In genomic region chr11:30663001-30663400, GRCm38 (mm10) we compare ENCODE assay signal across 29 mouse cellular contexts. TPM values are rescaled to one million over a fixed set of nuclear protein-coding genes. Genes with fewer than 3 reads are reported as not detected.
A peak's percentile ranks its signal among the peaks of the same experiment; 100 is the strongest.
DNase-seq lines count a peak whose midpoint lies in the region; ATAC-seq and TF ChIP-seq lines count a peak whose summit lies in the region.
"Had no signal": no experiment of that assay in that cellular context is flagged by ENCODE, and none has a peak within 500 bp of the region (broad histone marks: within the 10 kb centered on the region; RNA-seq: fewer than 3 reads in every experiment).

No protein-coding gene starts in this region.

- peak overlapping the region; percentile 47; the same call in 1 of the 2 replicates for H3K27ac ChIP-seq in kidney, postnatal 0 days
- no peak overlapping the region for H3K27ac ChIP-seq in hindbrain, embryonic 13.5 days
- H3K27ac ChIP-seq in forebrain, postnatal 0 days (ENCODE audit: low read depth, low read length) = no peak overlapping the region
- H3K27ac ChIP-seq: embryonic facial prominence, embryonic 13.5 days; forebrain, embryonic 10.5 days; hindbrain, embryonic 10.5 days; layer of hippocampus, adult 2 months; liver, embryonic 14.5 days; midbrain, embryonic 15.5 days; neural tube, embryonic 15.5 days; stomach, embryonic 15.5 days had no signal

- WGBS in kidney, postnatal 0 days = 65% methylated on average over 3 of the region's 3 CpGs
- 92% methylated on average over 3 of the region's 3 CpGs for WGBS in hindbrain, embryonic 13.5 days
- 85% methylated on average over 3 of the region's 3 CpGs for WGBS in forebrain, postnatal 0 days

- H3K4me1 ChIP-seq in kidney, postnatal 0 days (replicated peaks; ENCODE audit: insufficient read depth, low read length) = no peaks in the 10 kb centered on the region
- H3K4me1 ChIP-seq in hindbrain, embryonic 13.5 days (replicated peaks) = no peaks in the 10 kb centered on the region
- H3K4me1 ChIP-seq in forebrain, postnatal 0 days (ENCODE audit: insufficient read depth) = no peaks in the 10 kb centered on the region
- H3K4me1 ChIP-seq: embryonic facial prominence, embryonic 13.5 days; forebrain, embryonic 10.5 days; hindbrain, embryonic 10.5 days; midbrain, embryonic 15.5 days; neural tube, embryonic 15.5 days; stomach, embryonic 15.5 days had no signal

- no peaks in the 10 kb centered on the region for H3K9me3 ChIP-seq in kidney, postnatal 0 days (replicated peaks; ENCODE audit: low read length)
- H3K9me3 ChIP-seq in hindbrain, embryonic 13.5 days = peaks cover 4% of the 10 kb centered on the region; the same call in 1 of the 2 replicates
- H3K9me3 ChIP-seq in forebrain, postnatal 0 days (ENCODE audit: low read length) = no peaks in the 10 kb centered on the region
- H3K9me3 ChIP-seq: embryonic facial prominence, embryonic 13.5 days; forebrain, embryonic 10.5 days; hindbrain, embryonic 10.5 days; midbrain, embryonic 15.5 days; neural tube, embryonic 15.5 days; stomach, embryonic 15.5 days had no signal

- DNase-seq in MN1 (ENCODE audit: low spot score) = peak; percentile 3
- peak; percentile 1 for DNase-seq in adipocyte (ENCODE audit: low spot score)
- DNase-seq in kidney, postnatal 0 days (ENCODE audit: low spot score) = peak; percentile 11
- DNase-seq in kidney, postnatal 4 days = peak; percentile 4 to 38
- DNase-seq in forebrain, postnatal 0 days = no peak
- no peak for DNase-seq in frontal cortex, postnatal 25 days (ENCODE audit: low spot score in 2 of 2)
- DNase-seq: adrenal gland, postnatal 14 days; B cell, adult 2 months; cerebellum, adult 11-12 months; cerebellum, adult 9-11 months; gastrocnemius, postnatal 14 days; heart, postnatal 14 days; liver; lung, embryonic 14.5 days; lung, postnatal 14 days; retina, postnatal 1 day; right cerebral cortex, postnatal 14 days had no signal

- H3K9ac ChIP-seq in kidney, postnatal 0 days (ENCODE audit: low read depth, low read length) = no peak overlapping the region
- H3K9ac ChIP-seq in hindbrain, embryonic 13.5 days = no peak overlapping the region
- no peak overlapping the region for H3K9ac ChIP-seq in forebrain, postnatal 0 days
- H3K9ac ChIP-seq: embryonic facial prominence, embryonic 13.5 days; liver, embryonic 14.5 days; lung, embryonic 14.5 days; midbrain, embryonic 15.5 days; neural tube, embryonic 15.5 days; stomach, embryonic 15.5 days had no signal

- peak; percentile 97 for ATAC-seq in kidney, postnatal 0 days (replicated peaks; ENCODE audit: low FRiP score, low read depth)
- no peak for ATAC-seq in hindbrain, embryonic 13.5 days (ENCODE audit: low FRiP score)
- ATAC-seq in forebrain, postnatal 0 days = no peak
- ATAC-seq: forebrain, embryonic 16.5 days; hindbrain, embryonic 16.5 days; midbrain, embryonic 15.5 days; Patski had no signal

- no peak overlapping the region for H3K4me2 ChIP-seq in kidney, postnatal 0 days (ENCODE audit: low read length)
- no peak overlapping the region for H3K4me2 ChIP-seq in hindbrain, embryonic 13.5 days
- H3K4me2 ChIP-seq in forebrain, postnatal 0 days (ENCODE audit: low read depth) = no peak overlapping the region
- H3K4me2 ChIP-seq: embryonic facial prominence, embryonic 13.5 days; lung, embryonic 14.5 days; midbrain, embryonic 15.5 days; neural tube, embryonic 15.5 days; stomach, embryonic 15.5 days had no signal

- no peaks in the 10 kb centered on the region for H3K36me3 ChIP-seq in kidney, postnatal 0 days (ENCODE audit: insufficient read depth, low read length)
- H3K36me3 ChIP-seq in hindbrain, embryonic 13.5 days = no peaks in the 10 kb centered on the region
- H3K36me3 ChIP-seq in forebrain, postnatal 0 days (ENCODE audit: insufficient read depth) = no peaks in the 10 kb centered on the region
- H3K36me3 ChIP-seq: embryonic facial prominence, embryonic 13.5 days; forebrain, embryonic 10.5 days; hindbrain, embryonic 10.5 days; midbrain, embryonic 15.5 days; neural tube, embryonic 15.5 days; stomach, embryonic 15.5 days had no signal

- H3K4me3 ChIP-seq in kidney, postnatal 0 days (replicated peaks; ENCODE audit: low read depth, low read length) = no peak overlapping the region
- H3K4me3 ChIP-seq in hindbrain, embryonic 13.5 days = no peak overlapping the region
- no peak overlapping the region for H3K4me3 ChIP-seq in forebrain, postnatal 0 days (ENCODE audit: low read depth, low read length)
- H3K4me3 ChIP-seq: embryonic facial prominence, embryonic 13.5 days; forebrain, embryonic 10.5 days; hindbrain, embryonic 10.5 days; layer of hippocampus, adult 2 months; midbrain, embryonic 15.5 days; neural tube, embryonic 15.5 days; stomach, embryonic 15.5 days had no signal

- H3K27me3 ChIP-seq in kidney, postnatal 0 days (ENCODE audit: insufficient read depth, low read length) = no peaks in the 10 kb centered on the region
- H3K27me3 ChIP-seq in hindbrain, embryonic 13.5 days = no peaks in the 10 kb centered on the region
- H3K27me3 ChIP-seq in forebrain, postnatal 0 days (ENCODE audit: insufficient read depth, low read length) = no peaks in the 10 kb centered on the region
- H3K27me3 ChIP-seq: embryonic facial prominence, embryonic 13.5 days; midbrain, embryonic 15.5 days; neural tube, embryonic 15.5 days; stomach, embryonic 15.5 days had no signal

- TF ChIP-seq CTCF in kidney, postnatal 0 days (IDR thresholded peaks at IDR 0.05; ENCODE audit: low read depth) = no peak
- TF ChIP-seq CTCF in forebrain, postnatal 0 days (IDR thresholded peaks at IDR 0.05; ENCODE audit: low read depth) = no peak

RNA-seq across cellular contexts. Expression of gene Acyp2, which starts 13.6 kb away (rescaled TPM):
- polyA plus RNA-seq in kidney, postnatal 0 days (2015; fragmentation: Nextera tagmentation; extraction: Ambion mirVana) = 45.9 and 50.0 TPM in 2 replicates
- 21.4 and 21.9 TPM in 2 replicates for polyA plus RNA-seq in hindbrain, embryonic 13.5 days (2015; fragmentation: Nextera tagmentation; extraction: Ambion mirVana)
- total RNA-seq in forebrain, postnatal 0 days (2014; rRNA removed) = 14.0 and 16.6 TPM in 2 replicates
- polyA plus RNA-seq in forebrain, postnatal 0 days (2015; fragmentation: Nextera tagmentation; extraction: Ambion mirVana) = 25.0 and 28.4 TPM in 2 replicates
- polyA plus RNA-seq: Patski had no signal

Comparison
In these comparisons a context has a peak if more than half of its experiments do, and no peak if none do; other contexts are left out.
1. DNase-seq: peak in MN1 (single experiment), adipocyte (single experiment), kidney, postnatal 0 days (single experiment) and kidney, postnatal 4 days (2 of 2); none in forebrain, postnatal 0 days (single experiment) and frontal cortex, postnatal 25 days (0 of 2).